Mouse (Mus musculus): Measurements from ENCODE around the gene Gm20696.

GRCm38 (mm10) chr6:99566921-99567320 lies 99.7 kb downstream of the Gm20696 start:
- TF ChIP-seq CTCF (IDR thresholded peaks at IDR 0.05; ENCODE audit: low read depth, low read length) (no peak), GATA1 (IDR thresholded peaks at IDR 0.05; ENCODE audit: borderline replicate concordance, low read length) (no peak), TAL1 (conservative IDR thresholded peaks at IDR 0.05; ENCODE audit: low read depth, low read length) (no peak), GATA2 (IDR thresholded peaks at IDR 0.05; ENCODE audit: borderline replicate concordance, low read depth, low read length) (no peak), POLR2AphosphoS5 (IDR thresholded peaks at IDR 0.05; ENCODE audit: insufficient replicate concordance, low read depth, low read length) (no peak)

Data from G1E (cell line).